ENCODE assay signal across 26 mouse cellular contexts in the genomic region with DNA sequence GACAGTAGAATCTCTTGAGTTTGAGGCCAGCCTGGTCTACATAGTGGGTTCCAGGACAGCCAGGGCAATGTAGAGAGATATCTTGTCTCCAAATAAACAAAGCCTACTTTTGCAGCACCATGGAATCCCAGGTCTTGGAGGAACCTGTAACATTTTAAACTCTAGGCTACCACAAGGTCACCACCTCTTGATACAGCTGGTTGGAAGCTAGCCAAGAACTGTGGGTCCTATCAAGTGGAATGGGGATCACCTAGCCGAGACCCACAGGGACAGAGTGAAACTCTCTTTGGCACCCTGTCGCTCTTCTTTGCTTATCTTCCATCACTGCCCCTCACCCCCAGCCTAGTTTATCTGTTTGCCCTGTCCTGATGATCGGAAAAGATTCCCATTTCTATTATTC.
"Had no signal": no experiment of that assay in that cellular context is flagged by ENCODE, and none has a peak within 500 bp of the region (broad histone marks: within the 10 kb centered on the region; RNA-seq: fewer than 3 reads in every experiment).

No protein-coding gene starts in this region.

- H3K27me3 ChIP-seq: heart, embryonic 13.5 days; heart, embryonic 15.5 days; hindbrain, embryonic 13.5 days; hindbrain, embryonic 15.5 days; kidney, embryonic 15.5 days; limb, embryonic 12.5 days; liver, embryonic 13.5 days had no signal

- H3K27ac ChIP-seq: heart, adult 2 months; heart, embryonic 13.5 days; heart, embryonic 15.5 days; hindbrain, embryonic 13.5 days; hindbrain, embryonic 15.5 days; hindbrain, postnatal 0 days; kidney, embryonic 15.5 days; kidney, postnatal 0 days; left cerebral cortex, adult 2 months; limb, embryonic 10.5 days; limb, embryonic 12.5 days; liver, embryonic 13.5 days had no signal

- ATAC-seq: hindbrain, postnatal 0 days; intestine, embryonic 16.5 days had no signal

- H3K9me3 ChIP-seq: heart, embryonic 13.5 days; heart, embryonic 15.5 days; hindbrain, embryonic 13.5 days; hindbrain, embryonic 15.5 days; kidney, embryonic 15.5 days; limb, embryonic 10.5 days; limb, embryonic 12.5 days; liver, embryonic 13.5 days had no signal

- DNase-seq: gastrocnemius, postnatal 14 days; gastrocnemius, postnatal 36 days; heart, adult 11 months; heart, adult 2 months; heart, postnatal 14 days; heart, postnatal 36 days; kidney, adult 11 months; kidney, adult 2 months; kidney, adult 9 months; kidney, postnatal 14 days; kidney, postnatal 36 days; liver; liver, embryonic 13.5 days had no signal

- H3K4me2 ChIP-seq: heart, embryonic 11.5 days; heart, embryonic 13.5 days; heart, embryonic 15.5 days; hindbrain, embryonic 13.5 days; hindbrain, embryonic 15.5 days; kidney, embryonic 15.5 days; limb, embryonic 12.5 days; liver, embryonic 11.5 days; liver, embryonic 13.5 days had no signal

- H3K36me3 ChIP-seq: heart, embryonic 15.5 days; hindbrain, embryonic 15.5 days had no signal

- H3K9ac ChIP-seq: heart, embryonic 13.5 days; heart, embryonic 15.5 days; hindbrain, embryonic 13.5 days; hindbrain, embryonic 15.5 days; kidney, embryonic 15.5 days; limb, embryonic 12.5 days; liver, embryonic 13.5 days had no signal

- H3K4me3 ChIP-seq: heart, adult 2 months; heart, embryonic 13.5 days; heart, embryonic 15.5 days; hindbrain, embryonic 13.5 days; hindbrain, embryonic 15.5 days; kidney, embryonic 15.5 days; left cerebral cortex, adult 2 months; limb, embryonic 10.5 days; limb, embryonic 12.5 days; liver, embryonic 13.5 days had no signal
